Mouse (Mus musculus) right cerebral cortex, adult 2 months (tissue): Measurements from ENCODE around the gene Naif1.
A peak's percentile ranks its signal among the peaks of the same experiment; 100 is the strongest.

Experiments
- DNase-seq, 2 experiments: peaks; one replicate each; pipeline ENCODE4 v3.0.0; 2021 to 2022; ENCODE audit warnings: low spot score in 2 of 2

Gene Naif1

DNA sequence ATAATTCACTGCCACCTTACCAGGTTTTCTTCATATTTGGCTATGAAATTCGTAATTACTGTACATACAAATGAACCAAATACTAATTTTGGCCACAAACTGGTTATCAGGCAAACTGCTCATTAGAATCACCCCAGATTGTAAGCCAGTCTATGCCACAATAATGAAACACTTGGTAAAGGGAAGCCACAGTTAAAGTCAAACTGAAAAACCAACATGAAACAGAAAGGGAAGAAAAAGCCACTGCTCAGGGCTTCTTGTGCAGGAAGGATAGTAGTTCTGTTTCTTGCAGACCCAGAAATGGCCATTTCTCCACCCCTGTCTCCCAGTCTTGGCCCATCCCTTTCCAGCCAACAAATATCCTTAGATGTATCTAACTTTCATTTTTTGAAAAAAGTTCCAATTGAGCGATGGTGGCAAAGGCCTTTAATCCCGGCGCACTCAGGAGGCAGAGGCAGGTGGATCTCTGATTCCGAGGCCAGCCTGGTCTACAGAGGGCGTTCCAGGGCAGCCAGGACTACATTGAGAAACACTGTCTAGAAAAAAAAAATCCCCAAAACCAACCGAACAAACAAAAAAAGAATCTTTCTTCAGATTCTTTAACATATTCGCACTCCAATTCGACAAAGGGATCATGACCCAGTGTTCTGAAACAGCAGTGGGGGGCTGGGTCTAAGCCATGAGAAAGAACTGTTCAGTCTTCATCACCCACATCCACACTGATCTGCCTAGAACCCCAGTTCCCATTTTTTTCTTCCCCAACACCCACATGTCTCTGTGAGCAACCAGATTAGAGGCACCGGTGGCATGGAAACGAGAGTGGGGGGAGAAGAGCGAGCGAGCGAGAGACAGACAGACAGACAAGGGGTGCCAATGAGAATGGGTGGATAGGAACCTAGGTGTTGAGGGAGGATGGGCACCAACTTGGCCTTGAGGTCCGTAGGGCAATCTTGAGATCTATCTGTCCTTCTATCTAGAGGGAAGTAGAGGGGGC, at the start of gene Naif1:
Naif1 (plus strand) TSS at position 697 of the 994 bp plus-strand sequence.
- peak in 1 of 2 experiments; percentile 52 for DNase-seq

DNA sequence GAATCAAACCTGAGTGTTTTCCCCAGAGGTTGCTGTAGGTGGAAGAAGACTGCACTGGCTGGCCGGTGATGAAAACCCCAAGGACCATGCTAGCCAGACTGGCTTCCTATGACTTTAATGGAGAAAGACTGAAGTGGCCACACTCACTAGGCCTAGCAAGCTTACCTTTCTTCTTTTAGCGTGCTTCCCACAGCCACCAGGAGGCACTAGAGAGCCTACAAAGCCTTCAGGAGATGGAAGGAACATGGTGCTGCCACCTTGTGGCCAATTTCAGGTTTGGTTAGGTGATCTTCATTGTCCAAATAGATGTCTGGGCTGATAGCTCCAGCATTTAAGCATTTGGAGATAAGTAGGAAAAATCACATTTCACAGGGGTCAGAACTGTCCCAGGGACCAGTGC, 45.6 kb upstream of the Naif1 start:
- DNase-seq: peak; percentile 98 to 99

DNA sequence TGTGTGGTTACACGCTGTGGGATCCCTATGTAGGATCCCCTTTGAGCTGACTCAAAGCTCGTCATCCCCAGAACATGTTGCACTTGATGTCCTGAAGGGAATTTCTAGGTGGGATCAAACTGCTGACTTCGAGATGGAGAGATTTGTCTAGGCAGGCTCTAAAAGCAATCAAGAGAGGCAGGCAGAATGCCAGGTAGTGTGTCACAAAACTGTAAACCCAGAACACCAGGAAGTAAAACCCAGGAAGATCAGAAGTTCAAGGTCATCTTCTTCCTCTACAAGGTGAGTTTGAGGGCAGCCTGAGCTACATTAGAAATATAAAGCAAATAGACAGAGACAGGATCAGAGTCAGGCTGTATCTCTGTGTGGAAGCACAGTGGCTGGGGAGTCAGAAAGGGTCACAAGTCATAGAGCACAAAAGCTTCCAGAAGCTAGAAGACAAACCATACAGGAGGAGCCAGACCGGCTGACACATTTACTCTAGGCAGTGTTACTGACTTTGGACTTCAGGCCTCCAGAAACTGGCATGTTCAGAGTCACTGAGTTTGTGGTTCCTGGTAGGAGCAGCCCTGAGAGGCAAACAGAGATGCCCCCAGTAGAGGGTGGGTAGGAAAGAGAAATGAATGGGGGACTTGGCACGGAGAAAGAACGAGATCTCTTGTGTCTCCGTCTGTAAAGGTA, 43.0 kb upstream of the Naif1 start:
- no peak for DNase-seq

DNA sequence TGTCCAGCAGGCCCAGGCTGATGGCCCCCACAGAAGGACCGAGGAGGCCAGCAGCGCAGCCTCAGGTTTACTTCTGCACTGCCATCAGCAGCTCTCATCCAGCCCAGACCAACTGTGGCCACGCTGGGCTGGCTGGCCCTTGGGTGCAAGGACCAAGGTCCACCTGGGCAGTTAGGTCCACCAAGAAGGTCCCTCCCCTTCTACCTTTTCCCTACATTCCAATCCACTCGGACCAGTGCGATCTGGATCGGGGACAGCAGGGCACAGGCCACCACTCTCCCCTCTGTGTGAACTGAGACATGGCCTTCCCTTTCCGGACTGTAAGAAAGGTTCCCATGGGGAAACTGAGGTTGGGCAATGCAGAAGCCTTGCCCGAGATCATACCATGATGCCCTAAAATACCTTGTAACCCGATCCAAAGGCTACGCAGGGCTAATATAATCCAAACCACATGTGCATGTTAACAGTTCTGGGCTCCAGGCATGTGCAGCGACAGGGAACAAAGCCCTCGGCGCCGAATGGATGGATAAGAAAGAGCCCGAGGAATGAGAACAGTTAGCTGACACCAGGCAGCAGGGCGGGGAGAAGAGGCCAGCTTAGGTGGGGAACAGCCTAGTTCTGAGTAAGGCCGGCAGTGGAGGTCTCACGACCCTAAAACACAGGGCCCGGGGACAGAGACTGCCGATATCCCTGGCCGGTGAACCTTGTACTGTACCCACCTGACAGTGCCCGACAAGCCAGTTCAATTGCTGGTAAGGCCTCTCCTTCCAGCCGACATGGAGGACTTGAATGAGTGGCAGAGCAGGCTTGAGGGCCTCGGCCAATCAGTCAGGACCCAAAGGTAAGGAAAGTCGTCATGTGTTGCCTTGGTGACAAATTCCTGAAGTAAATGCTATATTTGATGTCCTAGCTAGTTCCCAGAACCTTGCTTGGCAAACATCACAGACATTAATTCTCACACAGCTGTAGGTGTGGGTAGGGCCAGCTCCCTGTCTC, 41.5 kb upstream of the Naif1 start:
- no peak for DNase-seq

DNA sequence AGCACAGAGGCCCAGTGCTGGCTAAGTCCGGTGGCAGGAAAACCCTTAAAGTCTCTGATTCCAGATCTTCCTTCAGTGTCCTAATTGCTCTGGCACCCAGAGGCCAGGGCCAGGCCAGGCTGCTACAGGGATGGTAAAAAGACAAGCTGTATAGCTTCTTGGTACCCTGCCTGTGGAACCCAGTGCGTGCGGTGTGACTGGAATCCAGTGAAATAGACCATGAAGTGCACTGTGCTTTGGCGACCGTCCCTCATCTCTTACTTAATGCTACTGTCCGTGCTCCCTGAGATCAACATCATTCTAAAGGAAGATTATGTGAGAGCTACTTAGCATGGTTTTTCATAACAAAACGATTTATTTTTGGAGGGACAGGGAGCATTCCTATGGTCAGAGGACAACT, 38.9 kb upstream of the Naif1 start:
- DNase-seq: no peak

DNA sequence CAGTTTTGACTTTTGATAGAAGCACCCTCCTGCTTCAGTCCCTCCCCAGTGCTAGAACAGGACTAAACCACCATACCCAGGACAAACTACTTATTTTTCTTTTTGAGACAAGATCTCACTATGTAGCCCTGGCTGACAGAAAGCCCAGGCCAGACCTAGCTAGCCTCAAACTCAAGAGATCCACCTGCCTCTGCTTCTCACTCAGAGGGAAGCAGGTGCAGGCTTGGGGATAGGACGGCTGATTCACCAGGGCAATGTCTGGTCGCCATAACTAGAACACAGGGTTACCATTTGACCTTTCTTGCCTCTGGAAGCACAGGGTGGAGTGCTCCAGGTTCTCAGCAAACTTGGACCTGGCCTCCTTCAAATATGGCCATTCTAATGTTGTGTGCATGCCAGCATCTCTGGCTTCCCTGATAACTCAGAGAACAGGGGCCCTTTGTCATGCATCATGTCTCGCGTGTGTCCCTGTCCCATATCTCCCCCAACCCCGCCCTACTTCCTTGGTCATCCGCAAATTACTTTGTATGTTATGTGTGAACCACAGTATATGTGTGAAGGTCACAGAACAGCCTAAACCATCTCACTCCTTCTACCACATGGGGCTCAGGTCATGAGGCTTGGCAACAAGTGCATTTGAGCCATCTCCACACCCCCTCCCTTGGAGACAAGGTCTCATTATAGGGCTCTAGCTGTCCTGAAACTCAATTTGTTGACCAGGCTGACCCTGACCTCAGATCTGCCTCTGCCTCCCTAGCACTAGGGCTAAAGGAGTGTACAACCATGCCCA, 37.3 kb upstream of the Naif1 start:
- no peak for DNase-seq

DNA sequence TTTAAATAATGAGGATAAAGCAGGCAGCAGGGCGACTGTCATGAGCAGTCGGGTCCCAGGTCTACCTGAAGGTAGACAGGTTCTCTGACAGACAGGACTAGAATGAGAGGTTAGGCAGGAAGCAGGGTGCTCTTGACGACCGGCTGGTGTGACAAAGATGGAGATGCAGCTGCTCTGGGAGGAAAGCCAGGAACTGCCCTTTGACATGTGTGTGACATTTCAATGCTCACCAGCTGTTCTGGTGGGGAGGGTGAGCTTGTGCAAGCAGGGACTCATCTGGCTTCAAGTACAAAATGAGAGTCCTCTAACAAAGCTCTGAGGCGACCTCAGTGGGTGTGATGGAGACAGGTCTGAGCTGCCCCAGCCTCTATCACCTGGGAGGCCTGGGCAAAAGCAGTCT, 36.3 kb upstream of the Naif1 start:
- DNase-seq: no peak

DNA sequence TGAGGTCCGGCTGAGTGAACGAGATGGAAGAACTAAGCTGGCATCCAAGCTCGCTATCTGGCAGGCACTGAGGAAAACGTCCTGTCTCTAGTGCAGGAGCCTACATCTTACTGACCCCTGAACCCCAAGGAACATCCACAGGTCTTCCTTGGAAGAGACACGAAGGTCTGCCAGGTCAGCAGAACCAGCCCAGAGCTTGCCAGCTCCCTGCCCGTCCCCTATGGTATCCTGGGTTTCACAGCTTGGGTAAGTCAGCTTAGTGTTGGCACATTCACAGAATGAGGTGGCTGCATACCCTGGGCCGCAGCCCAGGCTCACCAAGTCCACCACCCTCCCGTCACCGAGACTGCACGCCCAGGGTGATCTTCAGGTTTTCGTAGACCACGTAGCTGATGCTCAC, 34.5 kb upstream of the Naif1 start:
- DNase-seq: no peak

DNA sequence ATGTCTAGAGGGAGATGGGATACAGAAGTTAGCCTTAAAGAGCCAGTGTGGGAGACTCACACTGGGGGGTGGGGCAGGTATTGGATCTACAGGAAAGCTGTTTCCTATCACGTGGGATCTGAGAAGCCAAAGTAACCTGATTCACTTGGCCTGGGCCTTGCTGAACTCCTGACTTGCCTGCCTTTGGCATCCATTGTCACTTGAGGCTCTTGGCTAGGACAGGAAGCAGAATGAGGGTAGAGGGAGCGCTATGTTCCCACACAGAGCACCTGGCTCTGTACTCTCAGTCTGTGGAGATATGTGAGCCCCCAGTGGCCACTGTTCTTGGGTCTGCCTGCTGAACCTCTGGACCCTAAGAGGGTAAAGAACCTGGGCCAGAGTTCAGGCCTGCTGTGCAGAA, 33.7 kb upstream of the Naif1 start:
- DNase-seq: no peak

DNA sequence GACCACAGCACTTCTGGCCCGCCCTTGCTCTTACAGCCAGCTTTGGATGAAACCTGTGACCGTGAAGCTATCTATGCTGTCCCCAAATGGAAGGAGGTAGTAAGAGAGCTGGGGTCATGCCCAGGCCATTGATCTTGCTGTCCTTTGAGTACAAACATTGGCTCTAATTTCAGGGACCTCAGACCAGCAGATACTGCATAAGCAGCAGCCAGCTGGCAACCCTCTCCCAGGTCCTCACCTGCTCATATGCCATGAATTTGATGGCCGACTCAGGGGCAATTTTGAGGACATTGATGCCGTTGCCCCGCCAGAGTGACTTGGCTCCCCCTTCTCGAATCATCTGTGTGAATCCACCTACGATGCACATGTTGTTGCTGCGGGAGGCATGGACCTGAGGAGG, 32.8 kb upstream of the Naif1 start:
- no peak for DNase-seq

DNA sequence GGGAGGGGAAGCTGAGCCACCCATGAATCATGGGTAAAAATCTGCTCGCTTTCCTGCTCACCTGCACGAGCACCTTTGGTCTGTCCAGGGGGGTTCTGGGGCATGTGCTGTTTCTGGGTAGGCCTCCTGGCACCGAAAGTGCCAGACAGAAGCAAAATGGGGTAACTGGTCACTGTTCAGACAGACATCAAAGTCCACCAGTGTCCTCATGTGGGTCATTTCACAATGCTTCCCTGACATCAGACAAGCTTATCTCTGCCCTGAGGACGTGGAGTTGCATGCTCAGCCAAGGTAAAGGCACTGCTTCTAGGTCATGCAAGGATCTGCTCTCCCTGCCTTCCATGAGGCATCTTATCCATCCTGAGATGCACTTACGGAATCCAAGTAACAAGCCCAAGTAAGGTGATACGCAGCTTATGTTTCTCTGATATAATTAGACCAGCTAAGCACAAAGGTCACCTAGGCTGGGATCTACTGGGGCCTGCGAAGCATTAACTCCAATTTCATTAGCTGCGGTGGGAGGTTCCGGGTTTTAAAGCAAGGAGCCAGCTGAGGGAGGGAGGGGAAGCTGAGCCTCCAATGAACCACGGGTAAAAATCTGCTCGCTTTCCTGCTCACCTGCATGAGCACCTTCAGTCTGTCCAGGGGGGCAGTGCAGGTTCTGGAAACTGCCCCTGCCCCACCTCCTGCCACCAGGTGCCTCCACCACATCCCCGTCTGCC, 31.7 kb upstream of the Naif1 start:
- DNase-seq: no peak

DNA sequence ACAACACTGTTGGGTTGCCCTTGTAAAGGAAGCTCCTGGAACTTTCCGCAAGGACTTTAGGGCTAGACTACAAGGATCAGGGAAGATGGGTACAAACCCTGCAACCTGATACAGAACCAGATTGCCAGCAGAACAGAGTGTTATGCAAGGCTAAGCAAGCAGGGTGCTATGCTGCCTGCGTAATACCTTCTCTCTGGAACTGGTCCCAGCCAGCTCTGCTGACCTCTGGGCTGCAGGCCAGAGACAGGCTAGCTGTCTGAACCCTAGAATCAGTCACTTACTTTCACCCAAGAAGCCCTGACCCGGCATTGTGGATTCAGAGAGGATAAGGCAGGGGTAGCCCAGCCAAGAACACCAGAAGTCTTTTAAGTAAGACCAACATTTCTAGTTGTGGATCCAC, 30.9 kb upstream of the Naif1 start:
- no peak for DNase-seq

DNA sequence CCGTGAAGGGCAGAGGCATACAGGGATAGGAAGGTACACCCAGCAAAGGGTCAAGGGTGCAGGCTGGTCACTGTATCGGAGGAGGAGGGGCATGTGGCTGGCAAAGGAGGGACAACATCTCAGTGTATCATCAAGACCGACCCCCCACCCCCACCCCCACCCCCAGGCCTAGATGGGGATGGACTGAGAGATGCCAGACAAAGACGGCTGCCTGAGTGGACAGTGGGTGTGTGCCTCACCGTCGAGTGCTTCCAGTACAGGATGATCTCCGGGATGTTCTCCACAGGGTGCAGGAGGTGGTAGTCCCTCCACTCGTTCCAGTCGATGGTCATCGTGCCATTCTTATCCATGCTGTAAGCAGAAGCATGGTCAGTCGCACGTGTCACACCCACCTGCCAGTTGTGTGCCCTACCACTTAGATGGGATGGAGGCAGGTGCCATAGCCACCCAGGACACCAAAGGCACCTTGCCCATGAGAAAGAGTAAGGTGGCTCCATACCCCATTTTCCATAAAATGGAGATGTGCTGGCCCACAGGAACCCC, 30.1 kb upstream of the Naif1 start:
- no peak for DNase-seq

DNA sequence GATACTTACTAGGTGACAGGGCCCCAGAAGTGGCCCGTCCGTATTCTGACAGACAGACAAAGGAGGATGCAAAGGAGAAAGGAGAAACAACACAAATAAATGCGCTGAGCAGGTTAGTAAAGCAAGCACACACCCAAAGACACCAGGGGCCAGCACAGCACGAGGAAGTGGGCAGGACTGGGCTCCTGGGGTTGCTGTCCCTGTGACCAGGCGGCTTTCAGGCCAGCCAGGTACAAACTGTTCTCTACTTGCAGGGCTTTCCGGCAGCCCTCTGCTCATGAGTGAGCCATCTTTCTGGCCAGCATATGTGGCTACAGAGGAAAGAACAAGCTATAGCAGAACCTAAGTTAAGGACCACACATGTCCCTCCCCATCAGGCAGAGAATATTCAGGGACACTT, 29.6 kb upstream of the Naif1 start:
- no peak for DNase-seq

DNA sequence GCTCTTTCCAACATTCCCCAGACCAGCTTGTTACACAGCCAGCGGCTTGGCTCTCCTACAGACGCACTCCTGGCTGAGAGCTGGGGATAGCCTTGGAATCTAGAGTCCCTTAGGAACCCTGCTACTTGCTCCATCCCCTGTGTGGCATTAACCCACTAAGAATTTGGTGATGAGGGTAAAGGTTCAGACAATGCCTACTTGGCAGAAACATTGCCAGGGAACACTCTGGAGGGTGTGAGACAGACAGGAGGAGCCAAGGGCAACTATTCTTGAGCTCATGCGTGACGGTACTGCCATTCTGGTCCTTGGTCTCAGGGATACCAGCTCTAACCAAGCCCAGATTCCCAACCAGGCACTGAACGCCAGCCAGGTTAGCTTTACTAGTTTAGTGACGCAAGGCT, 28.4 kb upstream of the Naif1 start:
- no peak for DNase-seq

DNA sequence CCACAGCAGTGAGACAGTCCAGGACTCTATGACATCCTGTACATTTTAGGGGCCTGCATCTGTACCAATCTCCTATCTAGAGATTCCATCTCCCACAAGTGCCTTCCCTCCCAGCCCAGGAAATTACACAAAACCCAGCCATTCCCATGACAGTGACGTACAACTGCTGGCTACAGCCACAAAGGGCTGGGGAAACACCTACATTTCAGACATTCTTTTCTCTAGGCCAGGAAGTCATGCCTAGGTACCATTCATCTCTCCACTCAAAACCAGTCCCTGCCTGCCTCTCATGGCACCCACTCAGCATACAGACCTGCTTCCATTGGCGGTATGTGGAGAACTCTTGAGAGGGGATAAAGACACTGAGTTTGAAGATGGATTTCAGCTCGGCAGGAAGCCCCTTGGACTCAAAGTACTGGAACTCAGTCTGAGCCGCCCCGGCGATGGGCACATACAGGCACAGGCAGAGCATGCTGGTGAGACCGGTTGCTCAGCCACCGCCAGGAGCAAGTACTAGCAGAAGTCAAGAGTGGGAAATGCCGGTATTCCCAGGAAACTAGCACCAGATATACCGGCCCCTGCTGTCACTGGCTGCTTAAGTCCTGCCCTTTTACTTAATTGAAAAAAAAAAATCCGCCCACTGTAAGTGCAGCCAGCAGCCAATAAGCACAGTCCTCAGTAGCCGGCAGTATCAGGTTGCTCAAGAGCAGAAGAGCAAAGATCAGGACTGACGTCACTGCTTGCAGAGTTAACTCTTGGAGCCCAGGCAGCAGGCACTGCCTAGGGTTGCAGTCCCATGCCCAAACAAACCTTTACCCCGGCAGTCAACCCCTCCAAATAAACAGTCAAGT, 26.6 kb upstream of the Naif1 start:
- DNase-seq: peak in 1 of 2 experiments; percentile 54

DNA sequence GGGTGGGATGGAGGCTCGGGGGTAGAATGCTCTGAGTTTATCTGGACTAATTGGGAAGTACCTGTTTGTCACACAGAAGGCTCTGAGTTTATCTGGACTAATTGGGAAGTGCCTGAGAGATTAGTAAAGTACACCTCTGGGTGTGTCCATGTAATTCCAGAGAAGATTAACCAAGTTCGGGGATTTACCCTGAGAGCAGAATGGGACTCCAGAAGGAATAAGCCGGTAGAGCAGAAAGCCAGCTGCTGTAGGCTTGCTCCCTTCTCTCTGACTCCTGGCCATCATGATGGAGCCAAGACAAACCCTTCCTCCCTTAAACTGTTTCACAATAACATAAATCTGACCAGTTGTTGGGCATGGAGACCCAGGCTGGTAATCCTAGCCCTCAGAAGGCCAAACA, 25.5 kb upstream of the Naif1 start:
- DNase-seq: no peak

DNA sequence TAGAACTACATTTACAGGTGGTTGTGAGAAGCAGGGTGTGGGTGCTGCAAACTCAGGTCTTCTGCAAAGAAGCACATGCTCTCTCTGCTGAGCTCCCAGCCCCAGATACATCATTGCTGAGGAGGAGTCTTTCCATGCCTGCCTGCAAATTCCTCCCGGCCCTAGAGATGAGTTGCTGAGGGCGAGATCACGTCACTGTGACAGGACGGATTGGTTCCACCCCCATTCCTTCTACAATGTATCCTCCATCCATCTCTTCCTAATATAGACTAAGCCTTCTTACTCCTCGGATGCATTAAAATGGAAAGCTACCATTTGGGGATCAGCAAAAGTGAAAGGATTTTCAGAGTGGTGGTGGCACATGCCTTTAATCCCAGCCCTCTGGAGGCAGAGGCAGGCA, 24.7 kb upstream of the Naif1 start:
- DNase-seq: peak in 1 of 2 experiments; percentile 63

DNA sequence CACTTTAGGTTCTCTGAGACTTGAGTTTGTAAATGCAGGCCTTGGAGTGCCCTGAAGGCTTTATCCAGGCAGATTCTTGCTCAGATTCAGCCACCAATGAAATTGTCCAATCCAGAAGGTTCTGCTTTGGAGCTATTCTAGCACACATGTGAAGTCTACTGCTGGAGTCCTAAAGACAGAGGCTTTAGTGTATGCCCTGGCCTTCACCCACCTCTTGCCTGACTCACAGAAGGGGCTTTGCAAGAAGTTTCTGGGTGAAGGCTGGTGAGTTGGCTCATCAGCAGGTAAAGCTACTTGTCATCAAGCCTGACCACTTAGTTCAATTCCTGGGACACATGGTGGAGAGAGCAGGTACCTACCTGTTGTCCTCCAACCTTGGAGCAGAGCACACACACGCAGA, 24.1 kb upstream of the Naif1 start:
- DNase-seq: no peak
